Mouse (Mus musculus) heart, embryonic 12.5 days (tissue): Measurements from ENCODE around the gene Cc2d1a. TPM values are rescaled to one million over a fixed set of nuclear protein-coding genes. Genes with fewer than 3 reads are reported as not detected.

Source experiments
- ATAC-seq: fragments of 200-750 bp; cut with Nextera tagmentation; 2 replicates; pipeline ENCODE4 v1.8.0; 2017; ENCODE audit warnings: moderate TSS enrichment, moderate library complexity; ENCODE audit not compliant: insufficient number of reproducible peaks, low FRiP score
- H3K27ac ChIP-seq: fragments of 300-500 bp; sonication (generic); 2 replicates; pipeline ENCODE4 v1.5.1; 2016; ENCODE audit warnings: mild to moderate bottlenecking, moderate library complexity; ENCODE audit not compliant: poor library complexity, severe bottlenecking
- H3K27me3 ChIP-seq: fragments of 300-500 bp; sonication (generic); replicated peaks from 2 replicates; pipeline ENCODE4 v1.6.1; 2016; ENCODE audit warnings: mild to moderate bottlenecking, moderate library complexity
- H3K36me3 ChIP-seq: fragments of 300-500 bp; sonication (generic); 2 replicates; pipeline ENCODE4 v1.6.1; 2016; ENCODE audit warnings: mild to moderate bottlenecking, moderate library complexity
- H3K4me1 ChIP-seq: fragments of 300-500 bp; sonication (generic); replicated peaks from 2 replicates; pipeline ENCODE4 v1.6.1; 2016; ENCODE audit warnings: mild to moderate bottlenecking
- H3K4me2 ChIP-seq: fragments of 300-500 bp; sonication (generic); 2 replicates; pipeline ENCODE4 v1.6.1; 2016; ENCODE audit warnings: mild to moderate bottlenecking, moderate library complexity
- H3K4me3 ChIP-seq: fragments of 300-500 bp; sonication (generic); 2 replicates; pipeline ENCODE4 v1.5.1; 2016; ENCODE audit warnings: mild to moderate bottlenecking
- H3K9ac ChIP-seq: fragments of 300-500 bp; sonication (generic); 2 replicates; pipeline ENCODE4 v1.6.1; 2016; ENCODE audit warnings: mild to moderate bottlenecking, moderate library complexity
- H3K9me3 ChIP-seq: fragments of 300-500 bp; sonication (generic); replicated peaks from 2 replicates; pipeline ENCODE4 v1.6.1; 2016; ENCODE audit warnings: mild to moderate bottlenecking, moderate library complexity
- WGBS: fragments of 180-500 bp; shearing (Covaris S2); methylation state at CpG from one replicate; pipeline ENCODE4 v1.1.7; 2016; 5-methylcytosine and 5-hydroxymethylcytosine counted together
- polyA plus RNA-seq: library from polyadenylated mRNA; unstranded; fragments of >200 nt; fragmentation: Nextera tagmentation; extraction: Ambion mirVana; gene quantifications from 2 replicates; pipeline ENCODE4 v1.2.1, GENCODE M21; 2016

Cc2d1a gene
- polyA plus RNA-seq, 1 experiment from 2014 or later = 18.1 TPM

- Histone ChIP-seq H3K4me1 (peaks cover 33% of the 10 kb centered on the region), H3K27ac (peak overlapping the region; percentile 26; the same call in 1 of the 2 replicates), H3K9ac (peak overlapping the region; percentile 68), H3K9me3 (no peaks in the 10 kb centered on the region), H3K36me3 (no peaks in the 10 kb centered on the region), H3K4me3 (peak overlapping the region; percentile 43), H3K27me3 (no peaks in the 10 kb centered on the region), H3K4me2 (peak overlapping the region; percentile 89)
- ATAC-seq = peak; percentile 14; the same call in 1 of the 2 replicates
- 3% methylated on average over 21 of the region's 21 CpGs for WGBS
Observed at GRCm38 (mm10) chr8:84187065-84187755, 39.5 kb upstream of the Cc2d1a start.

DNA sequence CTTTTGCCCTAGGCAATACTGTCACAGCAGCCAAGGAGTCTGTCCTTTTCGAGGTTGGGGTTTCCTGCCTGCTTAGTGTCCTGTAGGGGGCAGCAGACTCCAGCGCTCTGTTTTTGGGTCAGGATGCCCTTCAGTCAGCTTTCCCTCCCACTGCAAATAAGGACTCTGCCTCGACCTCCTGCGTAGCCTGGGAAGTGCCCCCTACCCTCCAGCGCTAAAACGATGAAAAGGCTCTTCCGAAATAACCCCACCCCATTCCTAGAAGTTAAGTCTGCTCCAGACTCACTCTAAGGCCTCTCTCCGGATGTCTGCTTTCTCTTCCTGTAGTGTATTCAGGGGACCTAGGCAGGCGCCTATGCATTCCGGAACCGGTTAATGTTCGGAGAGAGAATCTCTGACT lies 38.8 kb upstream of the Cc2d1a start:
- WGBS = under 1% methylated on average over 12 of the region's 12 CpGs
- Histone ChIP-seq H3K36me3 (no peaks in the 10 kb centered on the region), H3K27ac (peak overlapping the region; percentile 15; the same call in 1 of the 2 replicates), H3K4me2 (peak overlapping the region; percentile 89), H3K4me1 (peaks cover 30% of the 10 kb centered on the region), H3K9me3 (no peaks in the 10 kb centered on the region), H3K4me3 (peak overlapping the region; percentile 43), H3K9ac (peak overlapping the region; percentile 68), H3K27me3 (no peaks in the 10 kb centered on the region)
- peak; percentile 34 for ATAC-seq

DNA sequence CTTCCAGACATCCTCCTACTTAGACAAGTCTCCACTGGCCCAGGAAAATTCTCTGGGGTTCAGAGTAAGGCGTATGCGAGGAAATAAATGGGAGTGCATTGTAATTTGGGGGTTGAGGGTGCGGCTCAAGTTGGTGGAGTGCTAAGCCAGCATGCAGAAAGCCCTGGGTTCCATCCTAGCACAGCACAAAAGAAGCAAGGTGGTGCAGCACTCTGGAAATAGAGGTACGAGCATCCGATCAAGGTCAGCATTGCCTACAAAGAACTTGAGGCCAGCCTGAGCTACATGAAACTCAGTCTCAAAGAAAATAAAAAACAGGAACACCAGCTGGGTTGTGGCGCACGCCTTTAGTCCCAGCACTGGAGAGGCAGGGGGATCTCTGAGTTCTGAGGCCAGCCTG lies 37.4 kb upstream of the Cc2d1a start, which contains the start of gene Nanos3:
Gene Nanos3 (minus strand): TSS at position 101 of the 400 bp plus-strand sequence.
- Histone ChIP-seq H3K27me3 (no peaks in the 10 kb centered on the region), H3K4me2 (peak within 1 kb of the TSS; percentile 81), H3K4me3 (peak within 1 kb of the TSS; percentile 84), H3K36me3 (no peaks in the 10 kb centered on the region), H3K9ac (peak within 1 kb of the TSS; percentile 98), H3K9me3 (no peaks in the 10 kb centered on the region), H3K4me1 (peaks cover 41% of the 10 kb centered on the region), H3K27ac (no peak within 1 kb of the TSS; the same call in 1 of the 2 replicates)
- 90% methylated on average over 7 of the region's 7 CpGs for WGBS
- no peak for ATAC-seq

DNA sequence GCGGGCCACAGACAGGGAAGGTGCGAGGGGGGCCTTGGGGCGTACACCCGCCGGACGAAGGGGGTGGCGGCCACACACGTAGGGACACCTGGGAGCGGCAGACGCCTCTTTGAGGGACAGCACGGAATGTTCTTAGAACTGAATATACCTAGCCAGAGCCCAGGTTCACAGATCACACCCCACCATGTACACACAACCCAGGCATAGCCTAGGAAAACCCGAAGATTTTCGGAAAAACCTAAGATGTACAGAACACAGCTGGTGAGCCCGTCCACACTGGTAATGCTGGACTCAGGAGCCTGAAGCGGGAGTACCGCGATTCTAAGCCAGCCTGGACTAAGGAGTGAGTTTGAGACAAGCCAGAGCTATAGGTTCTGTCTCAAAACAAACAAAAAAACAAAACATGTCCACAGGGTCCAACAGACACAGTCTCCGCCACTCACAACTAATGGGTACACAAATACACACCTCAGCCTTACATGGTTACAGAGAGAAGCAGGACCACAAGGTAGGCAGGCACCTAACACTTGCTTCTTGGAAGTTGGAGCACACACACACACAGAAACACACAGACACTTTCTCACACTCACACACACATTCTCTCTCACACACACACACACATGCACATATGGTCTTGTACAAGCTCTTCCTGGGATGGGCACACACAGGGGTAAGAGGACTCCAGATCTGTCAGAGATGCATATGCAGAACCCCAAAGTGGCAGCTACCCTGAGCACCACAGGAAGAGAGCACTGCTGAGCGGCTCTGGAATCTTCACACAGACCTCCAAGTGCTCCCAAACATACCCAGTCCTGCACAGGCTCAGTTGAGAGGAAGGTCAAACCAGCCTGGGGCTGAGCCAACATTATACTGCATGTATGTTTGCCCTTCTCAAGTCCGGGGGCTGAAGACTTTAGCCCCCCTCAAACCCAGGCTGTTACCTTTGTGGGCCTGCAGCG lies 36.6 kb upstream of the Cc2d1a start:
- Histone ChIP-seq H3K9me3 (no peaks in the 10 kb centered on the region), H3K27me3 (no peaks in the 10 kb centered on the region), H3K4me1 (peaks cover 48% of the 10 kb centered on the region), H3K9ac (peak overlapping the region; percentile 98), H3K36me3 (no peaks in the 10 kb centered on the region), H3K4me2 (peak overlapping the region; percentile 81), H3K4me3 (peak overlapping the region; percentile 84), H3K27ac (peak overlapping the region; percentile 35)
- 18% methylated on average over 21 of the region's 21 CpGs for WGBS
- ATAC-seq = no peak

GRCm38 (mm10) chr8:84183261-84184084 lies 35.7 kb upstream of the Cc2d1a start:
- Histone ChIP-seq H3K4me2 (peak overlapping the region; percentile 81), H3K36me3 (0 out of 2 replicates have a peak, but pooled peaks cover 3% of the 10 kb centered on the region), H3K9me3 (no peaks in the 10 kb centered on the region), H3K27ac (peak overlapping the region; percentile 35), H3K4me1 (peaks cover 57% of the 10 kb centered on the region), H3K9ac (peak overlapping the region; percentile 98), H3K4me3 (peak overlapping the region; percentile 84), H3K27me3 (no peaks in the 10 kb centered on the region)
- 1% methylated on average over 80 of the region's 87 CpGs for WGBS
- ATAC-seq = peak; percentile 12; the same call in 1 of the 2 replicates

- WGBS = 64% methylated on average over 4 of the region's 4 CpGs
- no peak for ATAC-seq
- H3K4me1 ChIP-seq = peaks cover 64% of the 10 kb centered on the region
- 0 out of 2 replicates have a peak, but pooled peaks cover 3% of the 10 kb centered on the region for H3K36me3 ChIP-seq
- peak overlapping the region; percentile 98 for H3K9ac ChIP-seq
- peak overlapping the region; percentile 81 for H3K4me2 ChIP-seq
- peak overlapping the region; percentile 84 for H3K4me3 ChIP-seq
- H3K9me3 ChIP-seq = no peaks in the 10 kb centered on the region
- H3K27ac ChIP-seq = peak overlapping the region; percentile 35; the same call in 1 of the 2 replicates
- no peaks in the 10 kb centered on the region for H3K27me3 ChIP-seq
Observed at GRCm38 (mm10) chr8:84182833-84183232, 35.1 kb upstream of the Cc2d1a start.

DNA sequence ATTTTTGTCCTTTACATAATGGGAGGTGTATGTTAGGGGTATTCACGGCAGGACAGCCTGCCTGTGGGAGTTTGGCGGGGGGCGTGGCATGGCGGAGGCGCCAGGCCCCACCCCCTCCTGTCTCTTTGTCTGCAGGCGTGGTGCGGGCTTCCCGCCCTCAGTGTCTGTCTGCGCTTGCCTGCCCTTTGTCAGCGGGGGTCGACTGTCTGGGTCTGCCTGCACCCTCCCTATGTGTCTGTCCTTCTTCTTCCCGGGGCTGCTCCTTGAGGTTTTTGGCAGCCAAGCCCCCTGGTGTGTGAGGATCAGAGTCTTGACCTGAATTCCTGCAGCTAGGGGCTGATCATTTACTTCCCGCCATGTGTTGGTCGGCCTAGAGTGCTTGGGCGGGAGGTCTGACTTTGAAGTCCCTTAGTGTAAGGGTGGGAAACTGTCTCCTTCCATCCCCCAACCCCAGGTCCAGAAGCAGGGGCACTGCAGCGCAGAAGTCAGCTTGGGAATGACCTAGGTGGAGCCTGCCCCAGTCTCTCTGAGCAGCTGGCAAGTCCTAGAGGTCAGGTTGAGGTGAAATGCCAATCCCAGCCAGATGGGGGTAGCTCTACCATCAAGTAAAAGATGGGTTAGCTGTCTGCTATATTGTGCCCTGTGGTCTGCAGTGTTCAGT lies 32.9 kb upstream of the Cc2d1a start:
- ATAC-seq = peak; percentile 70
- Histone ChIP-seq H3K36me3 (peaks cover 8% of the 10 kb centered on the region; the same call in 1 of the 2 replicates), H3K4me3 (peak overlapping the region; percentile 25), H3K9ac (peak overlapping the region; percentile 66), H3K4me2 (peak overlapping the region; percentile 62), H3K4me1 (peaks cover 65% of the 10 kb centered on the region), H3K27ac (peak overlapping the region; percentile 54), H3K27me3 (no peaks in the 10 kb centered on the region), H3K9me3 (no peaks in the 10 kb centered on the region)
- 4% methylated on average over 16 of the region's 16 CpGs for WGBS

DNA sequence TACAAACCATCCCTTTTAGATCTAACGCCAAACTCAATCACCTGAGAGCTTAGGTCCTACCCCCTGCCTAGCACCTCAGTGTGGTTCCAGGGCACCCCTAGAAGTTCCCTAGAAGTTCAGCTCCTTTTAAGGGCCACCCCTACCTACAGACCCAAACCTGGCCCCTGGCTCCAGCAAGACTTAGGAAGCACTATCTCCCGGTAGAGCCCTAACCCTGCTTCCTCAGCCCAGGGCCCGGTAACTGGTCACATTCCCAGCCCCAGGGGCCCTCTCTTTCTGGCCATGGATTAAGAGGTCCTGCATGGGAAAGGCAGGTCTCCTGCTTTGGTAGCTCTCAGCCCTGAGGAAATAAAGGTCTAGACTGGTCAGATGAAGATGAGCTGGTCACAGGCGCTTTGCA lies 32.2 kb upstream of the Cc2d1a start:
- H3K36me3 ChIP-seq = peaks cover 12% of the 10 kb centered on the region; the same call in 1 of the 2 replicates
- H3K4me1 ChIP-seq = peaks cover 65% of the 10 kb centered on the region
- H3K4me2 ChIP-seq = peak overlapping the region; percentile 62
- peak overlapping the region; percentile 54 for H3K9ac ChIP-seq
- 0 out of 2 replicates have a peak overlapping the region, but pooled peaks have one; percentile 2 for H3K27ac ChIP-seq
- no peak for ATAC-seq
- H3K27me3 ChIP-seq = no peaks in the 10 kb centered on the region
- H3K4me3 ChIP-seq = peak overlapping the region; percentile 25
- no peaks in the 10 kb centered on the region for H3K9me3 ChIP-seq
- WGBS = 17% methylated on average over 4 of the region's 4 CpGs

DNA sequence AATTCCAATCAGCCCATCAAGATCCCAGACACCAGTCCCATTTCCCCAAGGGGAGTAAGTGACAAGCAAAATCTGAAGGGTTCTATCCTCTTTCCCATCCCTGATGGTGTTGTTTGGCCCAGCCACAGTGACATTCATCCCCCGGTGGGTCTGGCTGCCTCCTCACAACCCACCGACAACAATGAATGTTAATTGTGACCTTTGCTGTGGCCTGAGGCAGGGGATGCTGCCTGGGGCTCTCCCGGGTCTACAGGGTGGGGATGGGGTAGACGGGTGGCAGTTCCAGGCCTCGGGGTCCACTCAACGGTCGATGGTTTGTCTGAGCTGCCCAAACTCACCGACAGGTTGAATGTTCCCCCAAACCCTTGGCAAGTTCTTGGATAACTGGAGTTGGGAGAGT lies 30.9 kb upstream of the Cc2d1a start:
- Histone ChIP-seq H3K27me3 (no peaks in the 10 kb centered on the region), H3K9me3 (no peaks in the 10 kb centered on the region), H3K4me3 (no peak overlapping the region), H3K4me1 (peaks cover 58% of the 10 kb centered on the region), H3K9ac (no peak overlapping the region), H3K4me2 (no peak overlapping the region), H3K36me3 (peaks cover 21% of the 10 kb centered on the region), H3K27ac (no peak overlapping the region)
- WGBS = 82% methylated on average over 8 of the region's 8 CpGs
- no peak for ATAC-seq

DNA sequence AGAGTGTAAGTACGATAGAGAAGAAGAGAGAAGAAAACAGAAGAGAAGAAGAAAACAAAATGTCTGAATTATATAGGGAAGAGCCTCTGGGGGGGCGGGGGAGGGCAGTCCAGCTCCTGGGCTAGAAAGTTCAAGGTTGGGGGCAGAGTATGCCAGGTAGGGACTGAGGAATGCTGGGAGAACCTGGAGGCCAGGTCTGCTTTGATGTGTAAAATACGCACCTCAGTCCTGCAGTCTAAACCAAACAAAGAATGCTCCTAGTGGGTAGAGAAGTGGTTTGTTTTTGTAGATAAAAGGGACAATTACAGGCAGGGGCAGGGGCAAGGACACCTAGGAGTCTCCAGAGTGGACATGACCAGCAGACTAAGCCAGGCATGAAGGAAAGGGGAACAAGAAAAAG lies 29.7 kb upstream of the Cc2d1a start:
- Histone ChIP-seq H3K9me3 (no peaks in the 10 kb centered on the region), H3K9ac (no peak overlapping the region), H3K4me2 (no peak overlapping the region), H3K36me3 (peaks cover 33% of the 10 kb centered on the region), H3K4me3 (no peak overlapping the region), H3K27ac (no peak overlapping the region), H3K4me1 (peaks cover 50% of the 10 kb centered on the region), H3K27me3 (no peaks in the 10 kb centered on the region)
- WGBS = 83% methylated on average over 3 of the region's 3 CpGs
- ATAC-seq = no peak
